Mouse (Mus musculus) neural tube, embryonic 13.5 days (tissue): ENCODE results near the gene Sec61a2. TPM values are rescaled to one million over a fixed set of nuclear protein-coding genes. Genes with fewer than 3 reads are reported as not detected.

Source experiments
- ATAC-seq: fragments of 200-750 bp; cut with Nextera tagmentation; 2 replicates; pipeline ENCODE4 v1.8.0; 2017; ENCODE audit warnings: low read depth, mild to moderate bottlenecking, moderate TSS enrichment, moderate library complexity
- H3K27ac ChIP-seq: fragments of 300-500 bp; sonication (generic); replicated peaks from 2 replicates; pipeline ENCODE4 v1.5.1; 2015; ENCODE audit warnings: moderate library complexity, mild to moderate bottlenecking, inconsistent platforms
- H3K27me3 ChIP-seq: fragments of 300-500 bp; sonication (generic); 2 replicates; pipeline ENCODE4 v1.6.1; 2015; ENCODE audit warnings: mild to moderate bottlenecking, inconsistent platforms
- H3K36me3 ChIP-seq: fragments of 300-500 bp; sonication (generic); 2 replicates; pipeline ENCODE4 v1.6.1; 2015; ENCODE audit warnings: mild to moderate bottlenecking, inconsistent platforms
- H3K4me1 ChIP-seq: fragments of 300-500 bp; sonication (generic); replicated peaks from 2 replicates; pipeline ENCODE4 v1.6.1; 2015; ENCODE audit warnings: inconsistent platforms
- H3K4me2 ChIP-seq: fragments of 300-500 bp; sonication (generic); 2 replicates; pipeline ENCODE4 v1.6.1; 2015; ENCODE audit warnings: inconsistent platforms, mild to moderate bottlenecking, moderate library complexity
- H3K4me3 ChIP-seq: fragments of 300-500 bp; sonication (generic); 2 replicates; pipeline ENCODE4 v1.5.1; 2015; ENCODE audit warnings: mild to moderate bottlenecking, inconsistent platforms
- H3K9ac ChIP-seq: fragments of 300-500 bp; sonication (generic); 2 replicates; pipeline ENCODE4 v1.6.1; 2015; ENCODE audit warnings: moderate library complexity, mild to moderate bottlenecking, inconsistent platforms
- H3K9me3 ChIP-seq: fragments of 300-500 bp; sonication (generic); 2 replicates; pipeline ENCODE4 v1.6.1; 2016; ENCODE audit warnings: inconsistent platforms
- WGBS: fragments of 180-500 bp; shearing (Covaris S2); methylation state at CpG from one replicate; pipeline ENCODE4 v1.1.7; 2015; 5-methylcytosine and 5-hydroxymethylcytosine counted together
- polyA plus RNA-seq: library from polyadenylated mRNA; unstranded; fragments of >200 nt; fragmentation: Nextera tagmentation; extraction: Ambion mirVana; gene quantifications from 2 replicates; pipeline ENCODE4 v1.2.1, GENCODE M21; 2015

Sec61a2 gene
- 106 and 111 TPM in 2 replicates for polyA plus RNA-seq

DNA sequence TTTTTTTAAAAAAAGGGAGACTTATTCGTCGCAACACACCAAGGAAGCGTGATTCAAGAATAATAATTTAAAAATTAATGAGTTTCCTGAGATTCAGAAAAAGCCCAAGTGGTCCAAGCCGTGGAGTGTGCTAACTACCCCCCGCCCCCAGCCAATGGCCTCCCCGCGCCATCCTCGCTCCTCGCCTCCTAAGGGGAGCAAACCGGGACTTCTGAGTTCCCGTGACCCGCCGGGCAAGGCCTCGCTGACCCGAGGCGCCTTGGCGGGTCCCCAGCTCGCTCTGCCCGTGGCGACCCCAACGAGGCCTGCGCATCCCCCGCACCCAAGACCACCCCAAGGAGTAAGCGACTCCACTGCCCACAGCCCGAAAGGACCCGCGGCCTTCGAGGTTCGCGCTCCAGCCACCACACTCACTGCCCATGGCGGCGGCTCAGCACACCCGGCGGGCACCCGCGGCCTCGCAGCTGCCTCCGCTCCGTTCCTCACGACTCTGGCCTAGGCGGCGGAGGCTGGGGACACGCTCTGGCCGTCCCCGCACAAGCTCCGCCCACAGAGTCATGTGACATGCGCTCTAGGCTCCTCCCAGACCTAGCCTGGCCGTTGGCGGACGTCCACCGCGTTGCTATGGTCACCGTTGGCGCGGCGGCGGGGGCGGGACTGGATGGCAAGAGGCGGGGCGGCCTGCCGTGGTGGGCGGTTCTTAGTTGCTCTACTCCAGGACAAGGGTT, at the start of gene Sec61a2:
Gene Sec61a2 (minus strand): TSS at position 590 of the 728 bp plus-strand sequence.
- ATAC-seq = peak; percentile 99
- Histone ChIP-seq H3K27ac (peak within 1 kb of the TSS; percentile 75), H3K9me3 (no peaks in the 10 kb centered on the region), H3K4me1 (peaks cover 12% of the 10 kb centered on the region), H3K27me3 (no peaks in the 10 kb centered on the region), H3K36me3 (peaks cover 40% of the 10 kb centered on the region), H3K4me3 (peak within 1 kb of the TSS; percentile 70), H3K9ac (peak within 1 kb of the TSS; percentile 94), H3K4me2 (peak within 1 kb of the TSS; percentile 68)
- under 1% methylated on average over 62 of the region's 62 CpGs for WGBS

DNA sequence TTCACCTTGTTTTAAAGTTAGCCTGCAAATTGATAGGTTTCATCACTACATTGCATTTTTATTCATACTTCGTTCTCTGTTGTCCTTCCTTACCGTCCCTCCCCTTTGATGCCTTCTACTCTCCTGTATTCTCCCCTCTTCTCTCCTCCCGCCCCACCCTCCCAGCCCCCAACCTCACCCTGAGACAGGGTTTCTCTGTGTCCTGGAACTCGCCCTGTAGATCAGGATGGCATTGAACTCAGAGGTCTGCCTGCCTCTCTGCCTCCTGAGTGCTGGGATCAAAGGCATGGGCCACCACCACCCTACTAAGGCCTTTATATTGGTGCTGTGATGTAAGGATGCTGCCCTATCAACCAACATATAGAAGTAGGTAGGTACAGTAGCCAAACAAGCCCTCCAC, 47.8 kb upstream of the Sec61a2 start:
- H3K4me2 ChIP-seq = peak overlapping the region; percentile 76
- peaks cover 18% of the 10 kb centered on the region; the same call in 1 of the 2 replicates for H3K4me1 ChIP-seq
- WGBS = 40% methylated on average over 4 of the region's 4 CpGs
- ATAC-seq = peak; percentile 25; the same call in 1 of the 2 replicates
- H3K9me3 ChIP-seq = no peaks in the 10 kb centered on the region
- H3K4me3 ChIP-seq = peak overlapping the region; percentile 64
- no peaks in the 10 kb centered on the region for H3K27me3 ChIP-seq
- no peaks in the 10 kb centered on the region for H3K36me3 ChIP-seq
- H3K27ac ChIP-seq = no peak overlapping the region
- H3K9ac ChIP-seq = no peak overlapping the region

- H3K27me3 ChIP-seq = no peaks in the 10 kb centered on the region
- peak; percentile 93 for ATAC-seq
- no peaks in the 10 kb centered on the region for H3K9me3 ChIP-seq
- H3K4me1 ChIP-seq = peaks cover 18% of the 10 kb centered on the region; the same call in 1 of the 2 replicates
- peak within 1 kb of the TSS; percentile 79 for H3K9ac ChIP-seq
- no peaks in the 10 kb centered on the region for H3K36me3 ChIP-seq
- H3K27ac ChIP-seq = peak within 1 kb of the TSS; percentile 42
- H3K4me3 ChIP-seq = peak within 1 kb of the TSS; percentile 64
- H3K4me2 ChIP-seq = peak within 1 kb of the TSS; percentile 76
- under 1% methylated on average over 36 of the region's 36 CpGs for WGBS
Measured at GRCm38 (mm10) chr2:5942416-5943032, 47.3 kb upstream of the Sec61a2 start, which contains the start of gene Dhtkd1. Gene Dhtkd1, minus strand, starts transcription at chr2:5942792.

DNA sequence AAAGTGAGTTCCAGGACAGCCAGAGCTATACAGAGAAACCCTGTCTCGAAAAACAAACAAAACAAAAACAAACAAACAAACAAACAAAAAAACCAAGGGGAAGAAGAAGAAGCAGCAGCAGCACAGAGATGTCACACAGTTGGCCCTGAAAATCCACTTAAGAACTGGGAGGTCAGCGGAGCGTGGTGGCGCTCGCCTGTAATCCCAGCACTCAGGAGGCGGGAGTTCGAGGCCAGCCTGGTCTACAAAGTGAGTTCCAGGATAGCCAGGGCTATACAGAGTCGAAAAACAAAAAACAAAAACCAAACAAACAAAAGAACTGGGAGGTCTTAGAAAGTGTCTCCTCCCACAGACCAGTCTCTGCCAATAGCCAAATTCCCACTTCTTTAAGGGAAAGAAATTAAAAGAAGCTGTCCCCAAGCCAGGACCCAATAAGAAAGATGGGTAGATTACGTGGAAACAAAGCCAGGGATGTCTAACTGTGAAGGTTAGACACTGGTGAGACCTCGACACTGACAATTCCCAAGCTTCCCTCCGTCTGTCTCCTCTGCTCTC, 46.7 kb upstream of the Sec61a2 start:
- H3K27ac ChIP-seq = peak overlapping the region; percentile 42; the same call in 1 of the 2 replicates
- H3K9me3 ChIP-seq = no peaks in the 10 kb centered on the region
- WGBS = 58% methylated on average over 11 of the region's 11 CpGs
- H3K27me3 ChIP-seq = no peaks in the 10 kb centered on the region
- H3K4me2 ChIP-seq = peak overlapping the region; percentile 76
- H3K4me1 ChIP-seq = peaks cover 18% of the 10 kb centered on the region; the same call in 1 of the 2 replicates
- peak; percentile 25; the same call in 1 of the 2 replicates for ATAC-seq
- H3K36me3 ChIP-seq = no peaks in the 10 kb centered on the region
- H3K4me3 ChIP-seq = peak overlapping the region; percentile 64
- peak overlapping the region; percentile 79 for H3K9ac ChIP-seq

GRCm38 (mm10) chr2:5940936-5941335, 45.7 kb upstream of the Sec61a2 start:
- peaks cover 18% of the 10 kb centered on the region; the same call in 1 of the 2 replicates for H3K4me1 ChIP-seq
- H3K9me3 ChIP-seq = no peaks in the 10 kb centered on the region
- H3K9ac ChIP-seq = no peak overlapping the region
- ATAC-seq = no peak
- H3K27ac ChIP-seq = no peak overlapping the region
- H3K4me3 ChIP-seq = no peak overlapping the region
- 96% methylated on average over 9 of the region's 9 CpGs for WGBS
- no peak overlapping the region for H3K4me2 ChIP-seq
- no peaks in the 10 kb centered on the region for H3K36me3 ChIP-seq
- no peaks in the 10 kb centered on the region for H3K27me3 ChIP-seq

GRCm38 (mm10) chr2:5939911-5940310, 44.7 kb upstream of the Sec61a2 start:
- H3K4me1 ChIP-seq = peaks cover 18% of the 10 kb centered on the region; the same call in 1 of the 2 replicates
- WGBS = 90% methylated on average over 14 of the region's 14 CpGs
- no peaks in the 10 kb centered on the region for H3K27me3 ChIP-seq
- no peak overlapping the region for H3K4me2 ChIP-seq
- H3K9ac ChIP-seq = no peak overlapping the region
- no peak overlapping the region for H3K27ac ChIP-seq
- no peaks in the 10 kb centered on the region for H3K36me3 ChIP-seq
- no peak overlapping the region for H3K4me3 ChIP-seq
- H3K9me3 ChIP-seq = no peaks in the 10 kb centered on the region
- no peak for ATAC-seq

DNA sequence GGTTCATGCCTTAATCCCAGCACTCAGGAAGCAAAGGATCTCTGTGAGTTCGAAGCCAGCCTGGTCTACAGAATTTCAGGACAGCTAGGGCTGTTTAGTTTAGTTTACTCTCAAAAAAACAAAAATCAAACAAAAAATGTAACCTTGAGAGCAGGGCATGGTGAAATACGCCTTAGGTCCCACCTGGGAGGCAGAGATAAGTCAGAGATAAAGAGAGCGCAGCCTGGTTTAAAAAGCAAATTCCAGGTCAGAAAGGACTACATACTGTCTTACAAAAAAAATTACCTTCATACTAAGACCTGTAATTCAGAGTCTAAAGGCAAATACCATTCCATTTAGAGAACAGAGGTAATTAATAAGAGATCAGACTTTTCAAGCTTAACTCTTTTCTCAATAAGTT, 44.1 kb upstream of the Sec61a2 start:
- no peak for ATAC-seq
- 94% methylated on average over 3 of the region's 3 CpGs for WGBS

GRCm38 (mm10) chr2:5936550-5936949, 41.3 kb upstream of the Sec61a2 start:
- no peak overlapping the region for H3K4me3 ChIP-seq
- H3K4me2 ChIP-seq = no peak overlapping the region
- peaks cover 6% of the 10 kb centered on the region; the same call in 1 of the 2 replicates for H3K4me1 ChIP-seq
- ATAC-seq = no peak
- no peak overlapping the region for H3K27ac ChIP-seq
- no peak overlapping the region for H3K9ac ChIP-seq
- no peaks in the 10 kb centered on the region for H3K36me3 ChIP-seq
- no peaks in the 10 kb centered on the region for H3K27me3 ChIP-seq
- 77% methylated on average over 4 of the region's 4 CpGs for WGBS
- no peaks in the 10 kb centered on the region for H3K9me3 ChIP-seq

More for the DNA sequence above, 44.1 kb upstream of the Sec61a2 start:
- H3K9ac ChIP-seq = no peak overlapping the region
- no peak overlapping the region for H3K27ac ChIP-seq
- H3K9me3 ChIP-seq = no peaks in the 10 kb centered on the region
- H3K4me1 ChIP-seq = peaks cover 18% of the 10 kb centered on the region; the same call in 1 of the 2 replicates
- H3K36me3 ChIP-seq = no peaks in the 10 kb centered on the region
- H3K27me3 ChIP-seq = no peaks in the 10 kb centered on the region
- no peak overlapping the region for H3K4me2 ChIP-seq
- H3K4me3 ChIP-seq = no peak overlapping the region

DNA sequence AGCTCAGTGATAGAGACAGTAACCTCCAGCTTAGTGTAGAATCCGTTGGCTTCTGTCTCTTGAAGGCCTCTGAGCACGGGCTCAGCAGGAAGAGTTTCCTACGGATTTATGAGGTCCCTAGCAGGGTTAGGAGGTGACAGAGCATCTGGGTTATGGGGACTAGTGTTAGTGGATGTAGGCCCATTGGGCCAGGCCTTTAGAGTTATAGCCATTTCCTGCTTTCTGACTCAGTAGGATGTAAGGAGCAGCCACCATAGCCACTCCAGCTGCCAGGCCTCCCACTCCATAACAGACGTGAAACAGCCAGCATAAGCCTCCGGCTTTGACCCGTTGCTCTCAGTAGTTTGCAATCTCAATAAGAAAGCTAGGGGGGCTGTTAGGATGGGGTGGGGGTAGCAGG, 40.8 kb upstream of the Sec61a2 start:
- H3K9ac ChIP-seq = no peak overlapping the region
- no peak overlapping the region for H3K27ac ChIP-seq
- 71% methylated on average over 6 of the region's 6 CpGs for WGBS
- no peaks in the 10 kb centered on the region for H3K27me3 ChIP-seq
- no peak overlapping the region for H3K4me2 ChIP-seq
- H3K9me3 ChIP-seq = no peaks in the 10 kb centered on the region
- H3K4me3 ChIP-seq = no peak overlapping the region
- 0 out of 2 replicates have a peak, but pooled peaks cover 6% of the 10 kb centered on the region for H3K4me1 ChIP-seq
- ATAC-seq = no peak
- H3K36me3 ChIP-seq = peaks cover 2% of the 10 kb centered on the region; the same call in 1 of the 2 replicates

DNA sequence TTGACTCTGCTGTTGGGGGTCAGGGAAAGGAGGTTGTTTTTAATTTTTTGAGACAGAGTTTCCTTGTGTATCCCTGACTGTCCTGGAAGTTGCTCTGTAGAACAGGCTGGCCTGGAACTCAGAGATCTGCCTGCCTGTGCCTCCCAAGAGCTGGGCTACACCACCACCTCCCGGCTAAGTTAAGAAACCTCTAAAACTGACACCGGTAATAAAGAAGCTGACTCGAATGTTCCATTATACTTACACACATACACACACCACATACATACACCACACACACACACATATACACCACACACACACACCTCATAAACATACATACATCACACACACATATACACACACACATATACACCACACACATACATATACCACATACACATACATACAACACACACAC, 39.7 kb upstream of the Sec61a2 start:
- no peak for ATAC-seq
- no peaks in the 10 kb centered on the region for H3K9me3 ChIP-seq

DNA sequence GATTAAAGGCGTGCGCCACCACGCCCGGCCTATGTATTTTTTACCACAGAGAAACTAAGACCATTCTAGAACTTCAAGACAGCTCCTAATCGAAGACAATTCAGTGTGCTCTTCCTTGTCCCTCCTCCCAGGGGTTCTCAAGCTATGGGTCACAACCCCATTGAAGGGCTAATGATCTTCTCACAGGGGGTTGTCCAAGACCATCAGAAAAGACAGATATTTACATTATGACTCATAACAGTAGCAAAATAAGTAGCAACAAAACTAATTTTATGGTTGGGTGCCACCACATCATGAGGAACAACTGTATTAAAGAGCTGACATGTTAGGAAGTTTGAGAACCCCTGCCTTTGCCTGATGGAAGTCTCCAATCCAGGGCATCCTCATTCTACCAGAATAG, 36.7 kb upstream of the Sec61a2 start:
- H3K9ac ChIP-seq = no peak overlapping the region
- H3K27me3 ChIP-seq = no peaks in the 10 kb centered on the region
- H3K4me3 ChIP-seq = no peak overlapping the region
- no peak overlapping the region for H3K27ac ChIP-seq
- H3K36me3 ChIP-seq = peaks cover 40% of the 10 kb centered on the region
- no peaks in the 10 kb centered on the region for H3K4me1 ChIP-seq
- H3K4me2 ChIP-seq = no peak overlapping the region
- WGBS = 94% methylated on average over 5 of the region's 5 CpGs
- no peak for ATAC-seq
- H3K9me3 ChIP-seq = no peaks in the 10 kb centered on the region

More for the DNA sequence above, 39.7 kb upstream of the Sec61a2 start:
- H3K9ac ChIP-seq = no peak overlapping the region
- WGBS = 96% methylated on average over 3 of the region's 3 CpGs
- H3K4me2 ChIP-seq = no peak overlapping the region
- no peaks in the 10 kb centered on the region for H3K4me1 ChIP-seq
- H3K36me3 ChIP-seq = peaks cover 13% of the 10 kb centered on the region
- H3K27me3 ChIP-seq = no peaks in the 10 kb centered on the region
- no peak overlapping the region for H3K4me3 ChIP-seq
- H3K27ac ChIP-seq = no peak overlapping the region
